Mouse (Mus musculus) stomach, postnatal 0 days (tissue): ENCODE data around the gene Disp1.

Experiments used
- CTCF ChIP-seq: IDR thresholded peaks from 2 replicates; pipeline ENCODE4 v1.5.1; 2016; ENCODE audit warnings: antibody characterized with exemption, low read depth, mild to moderate bottlenecking, moderate library complexity
- EP300 ChIP-seq: optimal IDR thresholded peaks from 2 replicates; pipeline ENCODE3; 2016; ENCODE audit warnings: antibody characterized with exemption

- no peak for TF ChIP-seq CTCF
- no peak for TF ChIP-seq EP300
Measured at GRCm38 (mm10) chr1:183151510-183152319, 69.6 kb downstream of the Disp1 start.
